Mouse (Mus musculus): Measurements from ENCODE around the gene Gm6899.

DNA sequence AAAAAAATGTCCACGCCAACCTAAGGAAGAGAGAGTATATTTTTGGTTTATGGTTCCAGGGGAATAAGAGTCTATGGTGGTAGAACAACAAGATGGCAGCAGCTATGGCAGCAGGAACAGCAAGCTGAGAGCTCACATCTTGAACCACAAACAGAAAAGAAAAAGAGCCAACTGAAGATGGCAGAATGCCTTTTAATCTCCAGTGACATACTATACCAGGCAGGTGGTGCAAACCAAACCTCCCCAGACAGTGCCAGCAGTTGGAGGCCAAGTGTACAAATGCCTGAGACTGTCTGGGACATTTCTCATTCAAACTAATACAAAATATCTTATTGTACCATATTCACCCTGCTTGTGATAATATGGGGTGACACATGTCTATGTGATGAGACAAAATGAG, 3.1 kb downstream of the Gm6899 start:
- no peak for TF ChIP-seq CTCF (conservative IDR thresholded peaks at IDR 0.05; ENCODE audit: low read length)
- no peak for TF ChIP-seq NANOG (IDR thresholded peaks at IDR 0.05; ENCODE audit: borderline replicate concordance, low read length)
- no peak for TF ChIP-seq POU5F1 (IDR thresholded peaks at IDR 0.05; ENCODE audit: borderline replicate concordance, low read length)
